Mouse (Mus musculus) urinary bladder, postnatal 10 days (tissue): ENCODE data around the gene Pcnx3.

Source experiments
- DNase-seq: peaks from one replicate; pipeline ENCODE4 v3.0.0; 2022; ENCODE audit warnings: low spot score

Pcnx3 gene

GRCm38 (mm10) chr19:5640339-5640738 lies 48.4 kb downstream of the Pcnx3 start:
- DNase-seq: no peak

GRCm38 (mm10) chr19:5638416-5639005 lies 50.2 kb downstream of the Pcnx3 start:
- DNase-seq: no peak

GRCm38 (mm10) chr19:5637069-5638047 lies 51.4 kb downstream of the Pcnx3 start, which contains the start of gene Rela:
Gene Rela (plus strand): TSS chr19:5637483.
- DNase-seq: peak; percentile 61

GRCm38 (mm10) chr19:5636571-5637041 lies 52.1 kb downstream of the Pcnx3 start:
- no peak for DNase-seq

- no peak for DNase-seq
Measured at GRCm38 (mm10) chr19:5636036-5636570, 52.6 kb downstream of the Pcnx3 start.

- DNase-seq: no peak
Measured at GRCm38 (mm10) chr19:5632120-5632519, 56.6 kb downstream of the Pcnx3 start.

- DNase-seq: no peak
Measured at GRCm38 (mm10) chr19:5629907-5630306, 58.8 kb downstream of the Pcnx3 start.

GRCm38 (mm10) chr19:5625311-5625710 lies 63.4 kb downstream of the Pcnx3 start:
- no peak for DNase-seq

- no peak for DNase-seq
Measured at GRCm38 (mm10) chr19:5621884-5622283, 66.8 kb downstream of the Pcnx3 start.

- DNase-seq: no peak
Measured at GRCm38 (mm10) chr19:5620007-5620406, 68.7 kb downstream of the Pcnx3 start.

- DNase-seq: no peak
Measured at GRCm38 (mm10) chr19:5614953-5615352, 73.8 kb downstream of the Pcnx3 start.
